Mouse (Mus musculus) lung, postnatal 4 days (tissue): Measurements from ENCODE around the gene Ank3.
A peak's percentile ranks its signal among the peaks of the same experiment; 100 is the strongest.
"Not testable (repeated sequence)": the region's sequence is repeated elsewhere in the genome, so short reads cannot be mapped to it uniquely, and the experiment has no call there.

ENCODE experiments used
- DNase-seq, 2 experiments: peaks; one replicate each; pipeline ENCODE4 v3.0.0; 2021

The Ank3 gene

GRCm38 (mm10) chr10:69862829-69863228 is 464.3 kb downstream of the Ank3 start:
- DNase-seq = no peak

DNA sequence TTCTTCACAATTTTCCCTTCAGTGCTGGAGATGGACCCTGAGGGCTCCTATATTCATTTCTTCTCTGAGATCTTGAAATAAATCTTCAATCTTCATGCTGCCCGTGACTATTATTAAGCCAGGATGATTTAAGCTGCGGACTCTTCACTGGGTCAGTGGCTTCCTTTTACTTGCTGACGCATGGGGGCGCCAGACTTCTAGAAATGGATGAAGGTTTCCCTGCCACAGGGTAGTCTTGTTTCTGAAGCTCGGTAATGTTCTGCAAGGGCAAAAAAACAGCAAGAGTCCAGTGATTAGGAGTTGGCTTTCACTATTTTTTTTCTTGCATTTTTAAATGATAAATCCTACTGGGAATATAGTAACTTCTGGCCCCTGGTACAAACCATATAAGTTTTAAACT is 471.8 kb downstream of the Ank3 start:
- DNase-seq = peak; percentile 78 to 84

DNA sequence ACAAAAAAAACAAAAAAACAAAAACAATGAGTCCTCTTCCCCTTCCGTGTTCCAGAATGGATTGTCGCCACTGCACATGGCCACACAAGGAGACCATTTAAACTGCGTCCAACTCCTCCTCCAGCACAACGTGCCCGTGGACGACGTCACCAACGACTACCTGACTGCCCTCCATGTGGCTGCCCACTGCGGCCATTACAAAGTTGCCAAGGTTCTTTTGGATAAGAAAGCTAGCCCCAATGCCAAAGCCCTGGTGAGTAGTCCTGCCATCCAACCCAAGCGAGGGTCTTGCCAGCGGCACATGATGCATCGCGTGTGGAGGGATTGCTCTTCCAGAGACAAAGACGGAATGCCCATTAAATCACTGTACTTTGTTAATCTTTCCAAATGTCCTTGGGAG is 472.4 kb downstream of the Ank3 start:
- no peak for DNase-seq

GRCm38 (mm10) chr10:69872182-69872741 is 473.7 kb downstream of the Ank3 start:
- DNase-seq = peak; percentile 32 to 50

DNA sequence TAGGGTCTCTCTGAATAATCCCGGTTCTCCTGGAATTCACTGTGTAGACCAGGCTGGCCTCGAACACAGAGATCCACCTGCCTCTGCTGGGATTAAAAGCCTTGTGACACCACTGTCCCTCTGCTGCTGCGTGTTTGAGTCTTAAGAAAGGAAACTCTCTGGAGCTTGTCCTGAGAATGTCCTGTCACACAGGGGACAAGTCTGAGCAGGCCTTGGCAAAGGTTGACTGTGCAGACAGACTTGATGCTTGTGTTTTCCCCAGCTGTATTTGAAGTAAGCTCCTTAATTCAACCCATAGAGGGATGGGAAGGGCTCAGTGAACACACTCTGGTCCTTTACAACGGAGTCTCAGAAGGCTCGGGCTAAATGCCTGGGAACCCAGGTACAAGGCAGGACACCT is 474.3 kb downstream of the Ank3 start:
- no peak for DNase-seq

DNA sequence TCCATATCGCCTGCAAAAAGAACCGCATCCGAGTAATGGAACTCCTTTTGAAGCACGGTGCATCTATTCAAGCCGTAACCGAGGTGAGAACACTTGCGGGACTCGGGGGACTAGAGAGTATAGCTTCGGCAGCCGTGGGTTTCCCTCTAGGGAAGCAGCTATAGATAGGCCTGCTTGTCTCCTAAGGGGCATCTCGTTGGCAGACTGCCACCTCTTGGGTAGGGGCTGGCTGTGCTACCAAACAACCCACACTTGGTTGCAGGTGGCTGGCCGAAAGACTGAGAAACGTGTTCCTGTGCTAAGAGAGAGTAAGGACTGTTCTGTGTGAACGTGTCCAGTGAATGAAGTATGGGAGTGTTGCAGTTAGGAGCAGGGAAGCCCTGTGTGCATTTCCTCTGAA is 476.2 kb downstream of the Ank3 start:
- no peak for DNase-seq

DNA sequence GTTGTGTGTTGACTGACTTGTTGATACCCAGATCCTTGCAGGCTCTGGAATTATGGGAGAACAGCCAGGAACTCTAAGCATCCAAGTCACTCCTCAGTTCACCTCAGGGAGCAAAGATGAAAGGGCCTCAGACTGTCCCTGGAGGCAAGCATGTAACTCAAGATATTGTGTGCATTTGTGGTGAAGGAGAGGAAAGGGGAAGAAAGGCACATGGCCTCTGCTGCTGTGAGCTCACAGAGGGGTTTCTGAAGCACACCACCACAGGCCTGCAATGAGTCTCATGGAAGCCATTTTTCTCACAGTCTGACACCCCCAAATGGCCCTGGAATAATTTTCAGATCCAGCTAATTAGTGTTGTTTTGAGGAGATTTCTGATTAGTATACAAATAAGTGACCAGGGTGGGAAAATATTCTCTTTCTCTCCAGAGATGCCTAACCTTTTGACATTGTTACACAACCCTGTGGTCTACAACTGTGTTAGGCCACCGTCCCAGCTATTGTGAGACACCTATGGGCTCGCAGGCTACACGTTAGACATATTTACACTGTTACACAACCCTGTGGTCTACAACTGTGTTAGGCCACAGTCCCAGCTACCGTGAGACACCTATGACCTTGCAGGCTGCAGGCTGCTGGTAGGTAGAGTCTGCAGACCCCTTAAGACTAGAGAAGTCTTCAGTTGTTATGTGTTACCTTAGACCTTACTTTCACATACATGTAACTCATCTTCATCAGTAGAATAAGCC is 485.5 kb downstream of the Ank3 start:
- no peak for DNase-seq

DNA sequence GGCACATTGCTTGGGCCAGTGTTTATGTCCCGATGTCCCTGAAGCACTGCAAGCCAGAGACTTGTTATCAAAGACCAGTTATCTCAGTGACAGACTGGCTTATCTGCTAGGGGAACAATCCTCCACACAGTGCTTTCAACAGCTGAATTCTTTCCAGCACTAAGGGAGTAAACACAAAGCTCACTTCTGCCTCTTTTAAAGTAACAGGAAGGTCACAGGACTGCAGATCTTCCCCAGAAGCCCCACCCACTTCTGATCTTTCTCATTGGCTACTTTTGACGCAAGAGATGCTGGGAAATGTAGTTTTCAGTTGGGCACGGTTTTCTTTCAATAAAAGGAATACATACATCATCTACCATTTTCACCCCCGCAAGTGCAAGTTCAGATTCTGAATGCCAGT is 489.8 kb downstream of the Ank3 start:
- peak; percentile 32 to 70 for DNase-seq

DNA sequence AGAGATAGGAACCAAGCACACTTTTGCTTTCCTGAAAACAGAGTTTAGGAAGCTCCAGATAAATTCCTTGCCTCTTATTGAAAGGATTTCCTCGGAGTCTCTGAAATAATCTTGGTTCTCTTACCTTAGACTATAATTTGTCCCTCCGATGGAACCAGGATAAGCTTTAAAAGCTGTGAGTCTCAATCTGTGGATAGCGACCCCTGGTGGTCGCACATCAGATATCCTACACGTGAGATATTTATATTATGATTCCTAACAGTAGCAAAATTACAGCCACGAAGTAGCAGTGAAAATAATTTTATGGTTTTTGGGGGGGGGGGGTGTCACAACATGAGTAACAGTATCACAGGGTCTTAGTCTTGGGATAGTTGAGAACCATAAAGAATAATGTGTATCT is 491.2 kb downstream of the Ank3 start:
- peak in 1 of 2 experiments; percentile 30 for DNase-seq

GRCm38 (mm10) chr10:69890389-69890985 is 491.9 kb downstream of the Ank3 start:
- DNase-seq = no peak

- DNase-seq = no peak
These were observed 493.6 kb downstream of the Ank3 start for GRCm38 (mm10) chr10:69892162-69892561.

DNA sequence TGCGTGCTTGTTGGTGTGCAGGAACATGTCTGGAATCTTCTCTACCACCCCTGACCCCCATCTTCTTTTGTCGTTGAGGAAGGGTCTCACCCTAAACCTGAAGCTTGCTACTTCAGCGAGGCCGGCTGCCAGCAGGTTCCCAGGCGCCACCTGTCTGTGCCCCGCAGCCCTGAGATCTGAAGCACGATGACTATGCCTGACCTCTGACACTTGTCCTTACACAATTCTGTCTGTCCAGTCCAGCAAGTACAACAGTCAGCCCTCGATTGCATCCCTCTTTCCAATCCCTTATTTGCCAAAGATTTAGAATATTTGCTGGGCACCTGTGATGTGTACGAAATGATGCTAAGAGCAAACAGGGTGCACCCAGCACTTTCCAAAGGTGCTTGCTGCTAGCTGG is 497.0 kb downstream of the Ank3 start:
- no peak for DNase-seq

DNA sequence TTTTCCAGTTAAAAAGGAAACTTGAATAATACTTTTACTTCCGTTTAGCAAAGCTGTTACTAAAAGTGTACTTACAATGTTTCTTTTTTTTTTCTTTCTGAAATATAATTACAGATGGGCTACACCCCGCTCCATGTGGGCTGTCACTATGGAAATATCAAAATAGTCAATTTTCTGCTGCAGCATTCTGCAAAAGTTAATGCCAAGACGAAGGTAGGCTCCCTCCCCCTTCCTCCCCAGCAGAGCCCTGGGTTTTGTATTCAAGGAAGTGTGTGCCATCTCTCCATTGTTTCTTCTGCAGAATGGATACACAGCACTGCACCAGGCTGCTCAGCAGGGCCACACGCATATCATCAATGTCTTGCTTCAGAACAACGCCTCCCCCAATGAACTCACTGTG is 499.4 kb downstream of the Ank3 start:
- DNase-seq = no peak

DNA sequence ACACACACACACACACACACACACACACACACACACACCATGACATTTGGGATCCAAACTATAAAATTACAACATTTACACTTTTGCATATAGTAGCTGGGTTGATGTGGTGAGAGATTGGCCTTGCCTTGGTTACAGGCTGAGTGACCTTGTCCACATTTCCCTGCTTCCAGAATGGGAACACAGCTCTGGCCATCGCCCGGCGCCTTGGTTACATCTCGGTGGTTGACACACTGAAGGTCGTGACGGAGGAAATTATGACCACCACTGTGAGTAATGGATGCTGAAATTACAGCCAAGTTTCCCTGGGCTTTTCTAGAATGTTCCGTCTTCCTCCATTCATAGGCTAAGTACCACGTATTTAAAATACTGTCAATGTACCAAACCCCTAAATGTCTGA is 500.2 kb downstream of the Ank3 start:
- no peak for DNase-seq

GRCm38 (mm10) chr10:69899788-69900187 is 501.2 kb downstream of the Ank3 start:
- no peak for DNase-seq

DNA sequence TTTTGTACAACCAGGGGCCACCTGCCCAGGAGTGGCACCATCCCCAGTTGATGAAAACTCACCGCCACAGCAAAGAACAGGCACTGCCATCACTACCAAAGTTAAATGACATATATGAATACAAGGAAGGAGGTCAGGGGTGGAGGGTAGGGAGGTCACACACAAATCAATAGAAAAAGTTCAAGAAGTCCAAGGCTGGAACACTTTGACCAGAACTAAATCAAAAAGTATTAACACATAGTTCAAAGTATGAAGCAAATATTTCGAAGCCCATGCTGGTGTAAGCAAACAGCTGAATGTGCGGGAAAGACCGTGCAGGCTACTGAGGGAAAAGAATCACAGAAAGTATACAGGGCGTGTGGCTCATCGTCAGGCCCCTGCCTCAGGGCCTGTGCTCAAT is 503.5 kb downstream of the Ank3 start:
- no peak for DNase-seq

DNA sequence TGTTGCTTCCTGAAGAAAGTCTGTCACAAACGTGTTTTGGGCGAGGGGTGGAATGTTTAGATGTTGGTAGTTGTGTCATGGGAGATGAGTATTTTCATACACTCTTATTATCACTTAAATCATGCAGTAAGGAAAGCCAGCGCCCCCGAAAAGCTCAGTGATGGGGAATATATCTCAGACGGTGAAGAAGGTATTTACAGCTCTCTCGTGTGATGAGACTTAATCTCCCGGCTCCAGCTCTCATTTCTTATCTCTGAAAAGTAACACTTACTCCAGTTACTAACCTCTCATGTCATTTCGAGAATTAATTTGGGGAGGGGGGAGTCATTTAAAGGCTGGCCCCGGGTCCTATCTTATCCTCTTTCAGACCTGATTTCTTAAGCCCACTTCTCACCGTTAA is 505.7 kb downstream of the Ank3 start:
- DNase-seq = no peak

GRCm38 (mm10) chr10:69907795-69908764 is 509.5 kb downstream of the Ank3 start:
- DNase-seq = no peak

- no peak for DNase-seq
These were observed 511.3 kb downstream of the Ank3 start for GRCm38 (mm10) chr10:69909856-69910255.

GRCm38 (mm10) chr10:69910304-69910703 is 511.7 kb downstream of the Ank3 start:
- peak; percentile 69 to 85 for DNase-seq

DNA sequence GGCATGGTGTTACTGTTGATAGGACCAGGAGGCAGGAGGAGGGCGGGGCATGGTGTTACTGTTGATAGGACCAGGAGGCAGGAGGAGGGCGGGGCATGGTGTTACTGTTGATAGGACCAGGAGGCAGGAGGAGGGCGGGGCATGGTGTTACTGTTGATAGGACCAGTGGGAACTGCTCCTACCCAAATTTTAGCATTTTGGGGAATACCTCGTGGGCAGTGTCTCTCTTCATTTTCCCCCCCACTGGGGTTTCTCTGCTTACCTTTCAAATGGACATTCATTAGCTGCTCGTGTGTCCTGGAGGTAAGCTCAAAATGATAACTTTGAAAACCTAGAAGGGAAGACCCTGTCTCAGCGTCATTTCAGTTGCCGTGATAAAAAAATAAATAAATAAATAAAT is 512.2 kb downstream of the Ank3 start:
- DNase-seq = not testable (repeated sequence)

DNA sequence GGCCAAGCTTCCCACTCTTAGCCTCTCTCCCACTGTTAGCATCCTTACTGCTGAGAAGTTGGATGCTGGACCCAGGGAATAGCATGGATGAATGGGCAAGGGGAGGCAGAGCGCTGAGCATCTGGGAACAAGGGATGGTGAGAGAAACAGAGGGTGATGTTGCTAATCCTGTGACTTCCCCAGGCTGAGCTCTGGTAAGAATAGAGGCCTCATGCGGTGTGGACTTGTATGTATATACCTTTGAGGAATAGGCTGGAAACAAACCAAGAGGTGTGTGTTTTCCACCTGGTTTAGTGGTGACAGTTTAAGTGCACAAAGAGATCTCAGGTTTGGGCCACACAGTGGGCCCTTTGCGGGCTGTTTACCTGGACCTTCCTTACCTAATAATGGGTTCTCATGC is 517.0 kb downstream of the Ank3 start:
- no peak for DNase-seq

GRCm38 (mm10) chr10:69916205-69916604 is 517.6 kb downstream of the Ank3 start:
- no peak for DNase-seq
